Mouse (Mus musculus) spleen, adult 2 months (tissue): ENCODE results near the gene Tbxas1.

Experiments used
- CTCF ChIP-seq: fragments of 200-500 bp; IDR thresholded peaks from 2 replicates; pipeline ENCODE4 v1.5.1; 2011; ENCODE audit warnings: mild to moderate bottlenecking, inconsistent platforms; ENCODE audit not compliant: insufficient read depth, insufficient read length, insufficient replicate concordance; ENCODE audit errors: extremely low read depth
- POLR2A ChIP-seq: fragments of 200-500 bp; IDR thresholded peaks from 2 replicates; pipeline ENCODE4 v1.6.1; 2011; ENCODE audit warnings: low read depth, low read length, inconsistent platforms

- TF ChIP-seq POLR2A = no peak
- TF ChIP-seq CTCF = no peak
These were observed 183.2 kb downstream of the Tbxas1 start for GRCm38 (mm10) chr6:39058389-39058788.
